Mouse (Mus musculus) forebrain, embryonic 12.5 days (tissue): ENCODE data around the gene Phc3. TPM values are rescaled to one million over a fixed set of nuclear protein-coding genes. Genes with fewer than 3 reads are reported as not detected.
"Not testable (repeated sequence)": the region's sequence is repeated elsewhere in the genome, so short reads cannot be mapped to it uniquely, and the experiment has no call there.

Source experiments
- ATAC-seq: fragments of 200-750 bp; cut with Nextera tagmentation; 2 replicates; pipeline ENCODE4 v1.8.0; 2017; ENCODE audit warnings: moderate TSS enrichment; ENCODE audit not compliant: low FRiP score
- H3K27ac ChIP-seq: fragments of 300-500 bp; sonication (generic); 2 replicates; pipeline ENCODE4 v1.5.1; 2016; ENCODE audit warnings: mild to moderate bottlenecking
- H3K27me3 ChIP-seq: fragments of 300-500 bp; sonication (generic); 2 replicates; pipeline ENCODE4 v1.6.1; 2016; ENCODE audit warnings: mild to moderate bottlenecking
- H3K36me3 ChIP-seq: fragments of 300-500 bp; sonication (generic); replicated peaks from 2 replicates; pipeline ENCODE4 v1.6.1; 2016; ENCODE audit warnings: mild to moderate bottlenecking
- H3K4me1 ChIP-seq: fragments of 300-500 bp; sonication (generic); 2 replicates; pipeline ENCODE4 v1.6.1; 2016
- H3K4me2 ChIP-seq: fragments of 300-500 bp; sonication (generic); 2 replicates; pipeline ENCODE4 v1.6.1; 2016; ENCODE audit warnings: mild to moderate bottlenecking, moderate library complexity
- H3K4me3 ChIP-seq: fragments of 300-500 bp; sonication (generic); replicated peaks from 2 replicates; pipeline ENCODE4 v1.5.1; 2016; ENCODE audit warnings: mild to moderate bottlenecking
- H3K9ac ChIP-seq: fragments of 300-500 bp; sonication (generic); 2 replicates; pipeline ENCODE4 v1.6.1; 2016; ENCODE audit warnings: mild to moderate bottlenecking
- H3K9me3 ChIP-seq: fragments of 300-500 bp; sonication (generic); 2 replicates; pipeline ENCODE4 v1.6.1; 2016
- WGBS: fragments of 180-500 bp; shearing (Covaris S2); methylation state at CpG from one replicate; pipeline ENCODE4 v1.1.7; 2016; 5-methylcytosine and 5-hydroxymethylcytosine counted together
- polyA plus RNA-seq: library from polyadenylated mRNA; unstranded; fragments of >200 nt; fragmentation: Nextera tagmentation; extraction: Ambion mirVana; gene quantifications from 2 replicates; pipeline ENCODE4 v1.2.1, GENCODE M21; 2016

Phc3 gene
- polyA plus RNA-seq, 1 experiment from 2014 or later = 7.5 TPM

- H3K27me3 ChIP-seq = no peaks in the 10 kb centered on the region
- H3K9me3 ChIP-seq = no peaks in the 10 kb centered on the region
- H3K27ac ChIP-seq = no peak overlapping the region
- no peaks in the 10 kb centered on the region for H3K4me1 ChIP-seq
- H3K36me3 ChIP-seq = peaks cover 27% of the 10 kb centered on the region
- 94% methylated on average over 8 of the region's 8 CpGs for WGBS
- H3K9ac ChIP-seq = no peak overlapping the region
- H3K4me3 ChIP-seq = no peak overlapping the region
- H3K4me2 ChIP-seq = no peak overlapping the region
- no peak for ATAC-seq
Measured at GRCm38 (mm10) chr3:30899407-30899806, 69.8 kb downstream of the Phc3 start.

GRCm38 (mm10) chr3:30896721-30897120 is 72.5 kb downstream of the Phc3 start:
- H3K4me1 ChIP-seq = no peaks in the 10 kb centered on the region
- no peak overlapping the region for H3K27ac ChIP-seq
- no peaks in the 10 kb centered on the region for H3K27me3 ChIP-seq
- ATAC-seq = no peak
- no peaks in the 10 kb centered on the region for H3K9me3 ChIP-seq
- 84% methylated on average over 5 of the region's 5 CpGs for WGBS
- H3K36me3 ChIP-seq = peaks cover 23% of the 10 kb centered on the region
- no peak overlapping the region for H3K4me2 ChIP-seq
- no peak overlapping the region for H3K9ac ChIP-seq
- no peak overlapping the region for H3K4me3 ChIP-seq

- ATAC-seq = no peak
- no peaks in the 10 kb centered on the region for H3K27me3 ChIP-seq
- no peak overlapping the region for H3K4me2 ChIP-seq
- no peaks in the 10 kb centered on the region for H3K9me3 ChIP-seq
- no peaks in the 10 kb centered on the region for H3K36me3 ChIP-seq
- 0 out of 2 replicates have a peak, but pooled peaks cover 7% of the 10 kb centered on the region for H3K4me1 ChIP-seq
- no peak overlapping the region for H3K9ac ChIP-seq
- 16% methylated on average over 1 of the region's 1 CpGs for WGBS
- H3K4me3 ChIP-seq = no peak overlapping the region
- no peak overlapping the region for H3K27ac ChIP-seq
Measured at GRCm38 (mm10) chr3:30889014-30889413, 80.2 kb downstream of the Phc3 start.

GRCm38 (mm10) chr3:30887449-30887848 is 81.8 kb downstream of the Phc3 start:
- Histone ChIP-seq H3K27me3 (no peaks in the 10 kb centered on the region), H3K36me3 (no peaks in the 10 kb centered on the region), H3K9ac (no peak overlapping the region), H3K4me1 (0 out of 2 replicates have a peak, but pooled peaks cover 7% of the 10 kb centered on the region), H3K4me2 (no peak overlapping the region), H3K27ac (no peak overlapping the region), H3K9me3 (no peaks in the 10 kb centered on the region), H3K4me3 (no peak overlapping the region)
- ATAC-seq = no peak
- WGBS = 90% methylated on average over 3 of the region's 3 CpGs

GRCm38 (mm10) chr3:30876709-30877108 is 92.5 kb downstream of the Phc3 start:
- H3K4me1 ChIP-seq = no peaks in the 10 kb centered on the region
- no peak overlapping the region for H3K4me3 ChIP-seq
- H3K9ac ChIP-seq = no peak overlapping the region
- no peaks in the 10 kb centered on the region for H3K36me3 ChIP-seq
- no peaks in the 10 kb centered on the region for H3K9me3 ChIP-seq
- H3K27me3 ChIP-seq = no peaks in the 10 kb centered on the region
- ATAC-seq = no peak
- H3K4me2 ChIP-seq = no peak overlapping the region
- WGBS = 93% methylated on average over 6 of the region's 6 CpGs
- H3K27ac ChIP-seq = no peak overlapping the region

- no peaks in the 10 kb centered on the region for H3K27me3 ChIP-seq
- 93% methylated on average over 1 of the region's 1 CpGs for WGBS
Measured at GRCm38 (mm10) chr3:30869995-30870394, 99.2 kb downstream of the Phc3 start.

GRCm38 (mm10) chr3:30868625-30869024 is 100.6 kb downstream of the Phc3 start:
- 77% methylated on average over 5 of the region's 5 CpGs for WGBS

More at GRCm38 (mm10) chr3:30869995-30870394, 99.2 kb downstream of the Phc3 start:
- Histone ChIP-seq H3K4me3 (no peak overlapping the region), H3K9ac (no peak overlapping the region), H3K27ac (no peak overlapping the region), H3K36me3 (no peaks in the 10 kb centered on the region), H3K9me3 (no peaks in the 10 kb centered on the region), H3K4me2 (no peak overlapping the region), H3K4me1 (no peaks in the 10 kb centered on the region; the same call in 1 of the 2 replicates)
- ATAC-seq = no peak

GRCm38 (mm10) chr3:30868176-30868575 is 101.0 kb downstream of the Phc3 start:
- Histone ChIP-seq H3K27me3 (no peaks in the 10 kb centered on the region), H3K4me2 (no peak overlapping the region), H3K4me1 (no peaks in the 10 kb centered on the region; the same call in 1 of the 2 replicates), H3K9me3 (no peaks in the 10 kb centered on the region), H3K9ac (no peak overlapping the region), H3K27ac (no peak overlapping the region), H3K36me3 (no peaks in the 10 kb centered on the region), H3K4me3 (no peak overlapping the region)
- 83% methylated on average over 5 of the region's 5 CpGs for WGBS
- ATAC-seq = no peak

More at GRCm38 (mm10) chr3:30868625-30869024, 100.6 kb downstream of the Phc3 start:
- Histone ChIP-seq H3K9me3 (no peaks in the 10 kb centered on the region), H3K9ac (no peak overlapping the region), H3K27me3 (no peaks in the 10 kb centered on the region), H3K4me3 (no peak overlapping the region), H3K36me3 (no peaks in the 10 kb centered on the region), H3K4me2 (no peak overlapping the region), H3K27ac (no peak overlapping the region), H3K4me1 (no peaks in the 10 kb centered on the region; the same call in 1 of the 2 replicates)
- no peak for ATAC-seq

GRCm38 (mm10) chr3:30864640-30865039 is 104.6 kb downstream of the Phc3 start:
- Histone ChIP-seq H3K4me1 (no peaks in the 10 kb centered on the region; the same call in 1 of the 2 replicates), H3K9me3 (no peaks in the 10 kb centered on the region), H3K4me2 (no peak overlapping the region), H3K36me3 (no peaks in the 10 kb centered on the region), H3K9ac (no peak overlapping the region), H3K4me3 (no peak overlapping the region), H3K27me3 (no peaks in the 10 kb centered on the region), H3K27ac (no peak overlapping the region)
- ATAC-seq = no peak
- 82% methylated on average over 1 of the region's 1 CpGs for WGBS

GRCm38 (mm10) chr3:30863712-30864435 is 105.3 kb downstream of the Phc3 start:
- no peak for ATAC-seq
- no peaks in the 10 kb centered on the region for H3K36me3 ChIP-seq
- H3K27ac ChIP-seq = no peak overlapping the region
- H3K9ac ChIP-seq = no peak overlapping the region
- 73% methylated on average over 5 of the region's 5 CpGs for WGBS
- H3K4me2 ChIP-seq = no peak overlapping the region
- H3K4me1 ChIP-seq = no peaks in the 10 kb centered on the region; the same call in 1 of the 2 replicates
- no peaks in the 10 kb centered on the region for H3K9me3 ChIP-seq
- no peak overlapping the region for H3K4me3 ChIP-seq
- no peaks in the 10 kb centered on the region for H3K27me3 ChIP-seq

GRCm38 (mm10) chr3:30860705-30861104 is 108.5 kb downstream of the Phc3 start:
- H3K4me1 ChIP-seq = peaks cover 7% of the 10 kb centered on the region
- H3K9ac ChIP-seq = no peak overlapping the region
- no peaks in the 10 kb centered on the region for H3K9me3 ChIP-seq
- peaks cover 19% of the 10 kb centered on the region for H3K27me3 ChIP-seq
- ATAC-seq = no peak
- no peak overlapping the region for H3K4me2 ChIP-seq
- no peaks in the 10 kb centered on the region for H3K36me3 ChIP-seq
- 90% methylated on average over 4 of the region's 4 CpGs for WGBS
- H3K4me3 ChIP-seq = no peak overlapping the region
- no peak overlapping the region for H3K27ac ChIP-seq

- H3K4me2 ChIP-seq, H3K9me3 ChIP-seq, H3K4me3 ChIP-seq, H3K36me3 ChIP-seq, ATAC-seq, H3K27ac ChIP-seq, H3K4me1 ChIP-seq, H3K9ac ChIP-seq: not testable (repeated sequence)
- peaks cover 30% of the 10 kb centered on the region for H3K27me3 ChIP-seq
- WGBS = 97% methylated on average over 8 of the region's 8 CpGs
Measured at GRCm38 (mm10) chr3:30859599-30859998, 109.6 kb downstream of the Phc3 start.
